In genomic region chr6:31318506-31318905, GRCm38 (mm10) we compare ENCODE assay signal across 8 mouse cellular contexts.
DNase-seq lines count a peak whose midpoint lies in the region; ATAC-seq and TF ChIP-seq lines count a peak whose summit lies in the region.

No protein-coding gene starts in this region.

- H3K4me3 ChIP-seq in forebrain, embryonic 11.5 days (ENCODE audit: low read depth, low read length): no peak overlapping the region
- 0 out of 2 replicates have a peak overlapping the region, but pooled peaks have one; percentile 15 for H3K4me3 ChIP-seq in testis, adult 2 months (ENCODE audit: control insufficient read depth, low read depth, low read length)

- no peak; the same call in 1 of the 2 replicates for ATAC-seq in forebrain, embryonic 11.5 days (replicated peaks; ENCODE audit: low FRiP score)

- TF ChIP-seq POLR2A in testis, adult 2 months (IDR thresholded peaks at IDR 0.05; ENCODE audit: control insufficient read depth, low read depth, low read length): no peak

- H3K9ac ChIP-seq in forebrain, embryonic 11.5 days (ENCODE audit: low read length): no peak overlapping the region

- H3K36me3 ChIP-seq in forebrain, embryonic 11.5 days (ENCODE audit: control insufficient read depth, insufficient read depth, low read length): no peaks in the 10 kb centered on the region
- no peaks in the 10 kb centered on the region for H3K36me3 ChIP-seq in testis, adult 2 months (ENCODE audit: control insufficient read depth, insufficient read depth, low read length)

- H3K27ac ChIP-seq in forebrain, embryonic 11.5 days (ENCODE audit: low read depth, low read length): no peak overlapping the region
- H3K27ac ChIP-seq in testis, adult 2 months (ENCODE audit: control insufficient read depth, insufficient read depth, low read depth, low read length): no peak overlapping the region

- no peaks in the 10 kb centered on the region for H3K4me1 ChIP-seq in forebrain, embryonic 11.5 days (replicated peaks; ENCODE audit: control insufficient read depth, insufficient read depth, low read length)
- peaks cover 15% of the 10 kb centered on the region for H3K4me1 ChIP-seq in testis, adult 2 months (ENCODE audit: control insufficient read depth, insufficient read depth, low read length)

- 6% methylated on average over 11 of the region's 11 CpGs for WGBS in forebrain, embryonic 11.5 days
- 3% methylated on average over 11 of the region's 11 CpGs for WGBS in large intestine, adult 2 months

- no peaks in the 10 kb centered on the region for H3K9me3 ChIP-seq in forebrain, embryonic 11.5 days (ENCODE audit: control insufficient read depth, low read length)

- H3K4me2 ChIP-seq in forebrain, embryonic 11.5 days (ENCODE audit: low read depth, low read length, severe bottlenecking): peak overlapping the region; percentile 12; the same call in 1 of the 2 replicates

- DNase-seq in urinary bladder, adult 18-20 months (ENCODE audit: low spot score in 2 of 2): peak; percentile 39 to 45
- no peak for DNase-seq in urinary bladder, postnatal 10 days (ENCODE audit: low spot score)
- DNase-seq in forebrain, embryonic 11.5 days (ENCODE audit: low spot score): peak; percentile 59
- peak; percentile 70 to 72 for DNase-seq in heart, postnatal 36 days
- peak; percentile 80 for DNase-seq in large intestine, adult 2 months (ENCODE audit: low read depth, low spot score)
- peak; percentile 30 for DNase-seq in mesoderm, embryonic 11.5 days (ENCODE audit: low read depth, low spot score)
- DNase-seq in layer of hippocampus, adult 8-10 months (ENCODE audit: low spot score in 2 of 2): no peak

- no peaks in the 10 kb centered on the region for H3K27me3 ChIP-seq in forebrain, embryonic 11.5 days (ENCODE audit: control insufficient read depth, insufficient read depth, low read length)
- no peaks in the 10 kb centered on the region for H3K27me3 ChIP-seq in testis, adult 2 months (ENCODE audit: control insufficient read depth, insufficient read depth, low read length)

- no peak for TF ChIP-seq CTCF in testis, adult 2 months (IDR thresholded peaks at IDR 0.05; ENCODE audit: control insufficient read depth, insufficient read depth, insufficient replicate concordance, low read depth, low read length)

- intact Hi-C loops in heart, postnatal 36 days (cut with DNase I): loop anchor here (2.0 to 5.0 kb wide), 3 partner anchors 79 to 241 kb away; partner anchors contain the start of gene Mkln1

Comparison
In these comparisons a context has a peak if more than half of its experiments do, and no peak if none do; other contexts are left out.
1. DNase-seq: peak in urinary bladder, adult 18-20 months (2 of 2), forebrain, embryonic 11.5 days (single experiment), heart, postnatal 36 days (2 of 2), large intestine, adult 2 months (single experiment) and mesoderm, embryonic 11.5 days (single experiment); none in urinary bladder, postnatal 10 days (single experiment) and layer of hippocampus, adult 8-10 months (0 of 2).